Mouse (Mus musculus): Measurements from ENCODE around the gene Tcap.

Tcap gene

DNA sequence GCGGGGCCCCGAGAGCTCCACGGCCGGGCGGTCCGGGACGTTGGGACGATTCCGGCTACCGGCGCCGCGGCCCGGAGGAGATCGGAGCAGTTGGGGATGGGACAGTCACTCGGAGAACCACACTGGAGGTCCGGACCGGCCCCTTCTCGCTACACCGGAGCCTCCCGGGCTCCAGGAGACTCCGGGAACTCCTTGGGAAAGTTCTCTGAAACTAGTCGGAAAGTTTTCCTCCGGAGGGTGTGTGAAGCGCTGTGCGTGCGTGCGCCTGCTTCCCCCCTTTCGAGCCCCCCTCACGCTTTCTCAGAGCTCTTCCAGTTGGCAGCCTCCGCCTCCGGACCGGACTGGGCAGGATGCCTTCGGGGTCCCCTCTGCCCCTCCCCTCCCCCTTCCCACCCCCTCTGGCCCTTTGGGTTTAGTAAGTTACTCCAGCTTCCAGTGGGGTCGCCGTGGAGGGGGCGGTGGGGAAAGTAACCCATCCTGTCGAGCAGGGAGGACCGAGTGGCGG is 29.2 kb downstream of the Tcap start:
- no peak for DNase-seq

DNA sequence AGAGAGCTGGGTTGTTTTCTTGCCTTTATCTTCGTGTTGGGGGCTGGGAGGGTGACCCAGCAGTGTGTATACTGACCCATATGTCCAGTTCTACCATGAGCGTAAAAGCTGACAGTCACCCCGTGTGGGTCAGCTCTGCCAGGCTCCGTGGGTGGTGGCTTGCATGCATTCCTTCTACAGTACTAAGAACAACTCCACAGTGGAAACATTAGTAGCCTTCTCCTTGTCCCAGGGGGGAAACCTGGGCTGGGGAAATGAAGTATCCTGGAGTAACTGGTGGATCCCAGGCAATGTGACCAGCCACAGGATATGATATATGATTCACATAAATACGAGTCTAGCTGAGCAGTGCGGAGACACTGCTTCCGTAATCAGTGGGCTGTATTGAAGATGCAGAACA is 30.1 kb downstream of the Tcap start:
- DNase-seq: no peak

DNA sequence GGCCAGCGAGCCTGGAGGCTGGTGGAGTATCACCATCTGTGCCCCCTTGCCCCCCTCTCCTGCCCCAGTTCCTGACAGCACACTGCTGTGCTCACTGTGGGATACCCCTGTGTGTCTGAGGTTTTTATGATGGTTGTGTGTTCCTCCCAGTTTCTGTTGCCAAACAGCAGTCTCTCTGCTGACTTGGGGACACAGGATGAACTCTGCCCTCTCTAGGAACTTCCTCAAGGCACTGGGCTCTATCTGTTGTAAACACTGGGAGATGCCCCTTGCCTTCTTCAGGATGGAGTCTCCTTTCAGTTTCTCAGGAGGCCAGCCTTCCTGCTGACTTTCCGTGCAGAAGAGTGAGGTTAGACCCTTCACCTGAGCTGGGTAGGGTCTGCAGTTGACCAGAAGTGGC is 30.6 kb downstream of the Tcap start:
- DNase-seq: peak; percentile 53

DNA sequence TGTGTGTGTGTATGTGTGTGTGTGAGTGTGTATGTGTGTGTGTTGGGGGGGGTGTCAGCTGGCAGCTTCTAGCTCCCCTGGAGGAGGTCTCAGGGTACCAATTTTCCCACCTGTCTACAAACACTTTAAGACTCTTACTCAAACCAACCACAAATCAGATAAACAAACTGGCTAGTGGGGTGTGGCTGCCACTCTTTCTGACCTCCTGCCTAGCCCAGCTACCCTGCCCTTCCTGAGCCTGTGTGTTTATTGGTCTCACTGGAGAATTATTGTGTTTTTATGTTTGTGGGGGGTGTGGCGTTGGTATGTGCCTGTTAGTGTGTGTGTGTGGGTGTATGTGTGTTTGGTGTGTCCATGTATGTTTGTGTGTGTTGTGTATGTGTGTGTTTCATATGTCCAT is 33.5 kb downstream of the Tcap start:
- DNase-seq: no peak

GRCm38 (mm10) chr11:98418273-98418672 is 34.7 kb downstream of the Tcap start:
- DNase-seq: no peak

DNA sequence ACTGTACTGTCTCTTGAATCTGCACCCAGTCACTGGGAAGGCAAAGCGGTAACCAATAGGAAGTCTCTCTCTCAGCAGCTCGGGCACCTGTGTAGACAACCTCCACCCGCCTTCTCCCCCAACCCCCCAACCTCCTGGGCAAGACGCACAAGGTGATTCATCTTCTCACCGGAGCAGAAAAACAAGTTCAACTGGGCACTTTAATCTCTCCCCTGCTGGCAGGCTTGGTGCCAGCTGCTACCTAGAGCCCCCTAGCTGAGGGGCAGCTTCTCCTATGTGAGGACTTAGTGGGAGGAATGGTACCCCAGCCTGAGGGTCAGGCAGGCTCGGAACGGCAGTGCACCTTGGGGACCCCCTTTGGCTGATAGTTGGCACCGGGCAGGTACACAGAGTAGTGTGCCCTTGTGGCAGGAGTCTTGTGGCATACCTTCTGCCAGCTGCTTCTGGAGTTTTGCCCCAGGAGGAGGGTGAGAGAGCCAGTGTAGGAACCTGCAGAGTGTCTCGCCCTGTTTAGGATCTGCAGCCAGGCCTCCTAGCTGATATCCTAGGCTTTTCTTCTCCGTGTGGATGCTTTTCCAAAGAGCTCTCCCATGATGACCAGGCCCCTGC is 35.4 kb downstream of the Tcap start:
- peak; percentile 77 for DNase-seq

DNA sequence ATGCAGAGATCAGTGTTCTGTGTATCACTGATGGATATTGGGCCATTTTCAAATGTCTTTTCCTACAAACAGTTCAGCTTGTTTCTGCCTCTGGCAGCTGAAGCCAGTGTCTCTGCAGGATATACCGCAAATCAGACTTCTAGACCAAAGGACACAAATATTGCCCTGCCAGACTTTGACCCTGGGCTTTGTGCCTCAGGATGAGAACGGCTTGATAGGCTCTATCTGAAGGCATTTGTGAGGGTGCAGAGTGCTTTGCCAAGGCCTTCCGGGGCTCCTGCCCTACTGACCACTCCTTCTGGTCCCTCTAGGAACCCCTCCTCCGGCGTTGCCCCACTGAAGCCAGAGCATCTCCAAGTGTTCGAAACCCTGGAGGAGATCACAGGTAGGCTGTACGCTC is 43.0 kb downstream of the Tcap start:
- peak; percentile 82 for DNase-seq

GRCm38 (mm10) chr11:98428436-98428835 is 44.8 kb downstream of the Tcap start:
- no peak for DNase-seq

GRCm38 (mm10) chr11:98431743-98432502 is 48.3 kb downstream of the Tcap start:
- DNase-seq: no peak

All from kidney, adult 9 months (tissue).